Mouse (Mus musculus) liver, embryonic 14.5 days (tissue): ENCODE results near the gene Gm42957.

Experiments used
- CTCF ChIP-seq: IDR thresholded peaks from 2 replicates; pipeline ENCODE4 v1.5.1; 2016; ENCODE audit warnings: antibody characterized with exemption, low read depth, control low read depth
- EP300 ChIP-seq: IDR thresholded peaks from 2 replicates; pipeline ENCODE4 v1.6.1; 2016; ENCODE audit warnings: antibody characterized with exemption, low read depth

- no peak for TF ChIP-seq CTCF
- TF ChIP-seq EP300: no peak
Observed at GRCm38 (mm10) chr3:96673514-96673913, 38.2 kb downstream of the Gm42957 start.
